ENCODE assay signal across 10 mouse cellular contexts in genomic region chr5:65170206-65170605, GRCm38 (mm10).
"Had no signal": no experiment of that assay in that cellular context is flagged by ENCODE, and none has a peak within 500 bp of the region (broad histone marks: within the 10 kb centered on the region; RNA-seq: fewer than 3 reads in every experiment).

No protein-coding gene starts in this region.

- H3K4me3 ChIP-seq: kidney, embryonic 15.5 days; limb, embryonic 13.5 days; midbrain, embryonic 13.5 days; myocyte; neural tube, embryonic 15.5 days had no signal

- H3K4me1 ChIP-seq: neural tube, embryonic 15.5 days had no signal

- DNase-seq: kidney, postnatal 14 days; lung, adult 18-20 months; lung, postnatal 10 days; thymus, postnatal 36 days had no signal

- H3K27ac ChIP-seq: kidney, embryonic 15.5 days; limb, embryonic 13.5 days; liver, embryonic 14.5 days; midbrain, embryonic 13.5 days; neural tube, embryonic 15.5 days had no signal

- H3K27me3 ChIP-seq: kidney, embryonic 15.5 days; midbrain, embryonic 13.5 days; neural tube, embryonic 15.5 days had no signal

- ATAC-seq: midbrain, embryonic 13.5 days had no signal

- H3K9me3 ChIP-seq: kidney, embryonic 15.5 days; limb, embryonic 13.5 days; midbrain, embryonic 13.5 days; neural tube, embryonic 15.5 days had no signal

- H3K4me2 ChIP-seq: kidney, embryonic 15.5 days; limb, embryonic 13.5 days; midbrain, embryonic 13.5 days; neural tube, embryonic 15.5 days had no signal

- H3K9ac ChIP-seq: kidney, embryonic 15.5 days; limb, embryonic 13.5 days; liver, embryonic 14.5 days; midbrain, embryonic 13.5 days; neural tube, embryonic 15.5 days had no signal
